Mouse (Mus musculus): ENCODE results near the gene Klhdc9. TPM values are rescaled to one million over a fixed set of nuclear protein-coding genes. Genes with fewer than 3 reads are reported as not detected.

Gene Klhdc9
- polyA plus RNA-seq (2015; fragmentation: Nextera tagmentation; extraction: Ambion mirVana): 0.48 and 0.82 TPM in 2 replicates

DNA sequence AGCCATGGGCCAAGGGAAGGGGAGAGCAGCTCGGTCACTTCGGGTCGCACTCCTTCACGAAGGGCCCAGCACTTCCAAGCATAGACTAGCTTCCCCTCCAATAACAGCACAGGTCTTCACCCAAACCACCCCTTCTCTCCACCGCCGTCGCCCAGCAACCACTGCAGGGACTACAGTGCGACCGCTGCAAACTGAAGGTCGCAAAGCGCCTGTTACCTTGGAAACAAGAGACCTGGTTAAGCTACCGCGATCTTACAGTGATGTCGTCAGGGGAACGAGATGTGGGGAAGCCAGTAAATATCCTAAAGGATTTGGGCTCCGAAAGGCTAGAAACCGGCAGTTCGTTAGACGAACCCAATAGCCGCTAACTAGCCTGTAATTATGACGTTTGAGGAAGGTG is at the start of gene Klhdc9:
Klhdc9 (minus strand) TSS at position 143 of the 400 bp plus-strand sequence.
- peak within 1 kb of the TSS; percentile 50; the same call in 1 of the 2 replicates for H3K27ac ChIP-seq (ENCODE audit: low read depth, low read length)
- H3K36me3 ChIP-seq (ENCODE audit: control insufficient read depth, insufficient read depth): peaks cover 19% of the 10 kb centered on the region
- peaks cover 6% of the 10 kb centered on the region; the same call in 1 of the 2 replicates for H3K4me1 ChIP-seq (replicated peaks; ENCODE audit: control insufficient read depth, insufficient read depth, low read length)
- WGBS: 3% methylated on average over 21 of the region's 21 CpGs
- no peak for TF ChIP-seq CTCF (IDR thresholded peaks at IDR 0.05; ENCODE audit: low read depth)
- ATAC-seq: peak; percentile 93
- peak within 1 kb of the TSS; percentile 54 for H3K4me3 ChIP-seq (ENCODE audit: low read depth, low read length)
- H3K9me3 ChIP-seq (ENCODE audit: control insufficient read depth): no peaks in the 10 kb centered on the region
- H3K9ac ChIP-seq (ENCODE audit: low read depth, low read length): peak within 1 kb of the TSS; percentile 45; the same call in 1 of the 2 replicates
- H3K4me2 ChIP-seq (replicated peaks; ENCODE audit: low read depth): peak within 1 kb of the TSS; percentile 79
- no peaks in the 10 kb centered on the region for H3K27me3 ChIP-seq (replicated peaks; ENCODE audit: control insufficient read depth, insufficient read depth, low read length)

DNA sequence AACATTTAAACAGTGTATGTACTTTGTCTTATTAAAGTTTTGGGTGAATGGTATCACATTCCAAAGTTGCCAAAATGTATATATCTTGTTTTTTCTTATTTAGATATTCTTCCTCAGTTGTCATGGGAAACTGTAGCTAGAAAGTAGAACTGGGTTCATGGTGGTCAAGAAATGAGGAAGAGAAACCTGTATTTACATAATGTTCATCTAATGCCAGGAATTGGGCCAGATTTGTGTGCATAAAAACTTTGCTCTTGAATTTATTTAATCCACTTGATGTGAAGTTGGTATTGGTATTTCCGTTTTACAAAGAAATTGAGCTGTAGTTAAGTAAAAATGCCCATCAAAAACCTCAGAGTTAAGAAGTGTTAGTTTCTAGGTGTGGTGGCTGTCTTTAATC is 49.6 kb upstream of the Klhdc9 start:
- Histone ChIP-seq H3K27me3 (replicated peaks; ENCODE audit: control insufficient read depth, insufficient read depth, low read length) (0 out of 2 replicates have a peak, but pooled peaks cover 6% of the 10 kb centered on the region), H3K4me1 (replicated peaks; ENCODE audit: control insufficient read depth, insufficient read depth, low read length) (no peaks in the 10 kb centered on the region), H3K4me3 (ENCODE audit: low read depth, low read length) (no peak overlapping the region), H3K9me3 (ENCODE audit: control insufficient read depth) (no peaks in the 10 kb centered on the region), H3K27ac (ENCODE audit: low read depth, low read length) (no peak overlapping the region), H3K4me2 (replicated peaks; ENCODE audit: low read depth) (no peak overlapping the region), H3K36me3 (ENCODE audit: control insufficient read depth, insufficient read depth) (peaks cover 1% of the 10 kb centered on the region; the same call in 1 of the 2 replicates), H3K9ac (ENCODE audit: low read depth, low read length) (no peak overlapping the region)
- no peak for TF ChIP-seq CTCF (IDR thresholded peaks at IDR 0.05; ENCODE audit: low read depth)
- 95% methylated on average over 1 of the region's 1 CpGs for WGBS
- ATAC-seq: no peak

DNA sequence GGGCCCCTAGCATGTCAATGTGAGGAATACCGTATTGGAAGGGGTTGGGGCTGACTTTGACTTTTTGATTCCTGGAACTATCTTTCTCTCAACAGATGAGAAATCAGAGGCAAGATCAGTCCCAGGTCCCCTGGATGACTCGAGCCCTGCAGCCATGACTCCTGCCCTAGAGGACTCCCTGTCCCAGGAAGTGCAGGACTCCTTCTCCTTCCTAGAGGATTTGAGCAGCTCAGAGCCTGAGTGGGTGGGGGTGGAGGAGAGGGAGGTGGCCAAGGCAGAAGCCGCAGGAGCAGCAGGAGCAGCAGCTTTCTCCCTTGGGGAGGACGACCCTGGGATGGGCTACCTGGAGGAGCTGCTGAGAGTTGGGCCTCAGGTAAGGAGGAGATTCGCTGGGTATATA is 46.7 kb upstream of the Klhdc9 start:
- H3K4me1 ChIP-seq (replicated peaks; ENCODE audit: control insufficient read depth, insufficient read depth, low read length): no peaks in the 10 kb centered on the region
- no peaks in the 10 kb centered on the region for H3K9me3 ChIP-seq (ENCODE audit: control insufficient read depth)
- WGBS: 74% methylated on average over 5 of the region's 5 CpGs
- ATAC-seq: no peak
- no peak overlapping the region for H3K4me2 ChIP-seq (replicated peaks; ENCODE audit: low read depth)
- no peak overlapping the region for H3K4me3 ChIP-seq (ENCODE audit: low read depth, low read length)
- H3K27me3 ChIP-seq (replicated peaks; ENCODE audit: control insufficient read depth, insufficient read depth, low read length): 0 out of 2 replicates have a peak, but pooled peaks cover 6% of the 10 kb centered on the region
- no peaks in the 10 kb centered on the region for H3K36me3 ChIP-seq (ENCODE audit: control insufficient read depth, insufficient read depth)
- TF ChIP-seq CTCF (IDR thresholded peaks at IDR 0.05; ENCODE audit: low read depth): no peak
- no peak overlapping the region for H3K9ac ChIP-seq (ENCODE audit: low read depth, low read length)
- no peak overlapping the region for H3K27ac ChIP-seq (ENCODE audit: low read depth, low read length)

DNA sequence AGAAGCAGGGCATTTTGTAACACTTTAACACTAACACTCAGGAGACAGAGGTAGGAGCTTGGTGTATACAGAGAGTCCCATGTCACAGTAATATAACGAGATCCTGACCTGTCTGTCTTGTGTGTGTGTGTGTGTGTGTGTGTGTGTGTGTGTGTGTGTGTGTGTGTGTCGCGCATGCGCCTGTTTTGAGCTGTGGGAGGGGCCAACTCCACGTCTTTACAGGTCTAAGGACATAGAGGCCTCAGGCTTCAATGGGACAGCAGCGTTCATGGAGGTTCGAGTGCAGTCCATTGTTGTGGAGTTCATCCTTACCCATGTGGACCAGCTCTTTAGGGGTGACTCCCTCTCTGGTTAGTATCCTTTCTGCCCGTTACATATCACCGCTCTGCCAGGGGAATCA is 42.4 kb upstream of the Klhdc9 start:
- no peaks in the 10 kb centered on the region for H3K4me1 ChIP-seq (replicated peaks; ENCODE audit: control insufficient read depth, insufficient read depth, low read length)
- no peak overlapping the region for H3K9ac ChIP-seq (ENCODE audit: low read depth, low read length)
- H3K4me3 ChIP-seq (ENCODE audit: low read depth, low read length): no peak overlapping the region
- no peak for TF ChIP-seq CTCF (IDR thresholded peaks at IDR 0.05; ENCODE audit: low read depth)
- WGBS: 87% methylated on average over 9 of the region's 9 CpGs
- H3K27ac ChIP-seq (ENCODE audit: low read depth, low read length): no peak overlapping the region
- H3K36me3 ChIP-seq (ENCODE audit: control insufficient read depth, insufficient read depth): no peaks in the 10 kb centered on the region
- no peak overlapping the region for H3K4me2 ChIP-seq (replicated peaks; ENCODE audit: low read depth)
- H3K27me3 ChIP-seq (replicated peaks; ENCODE audit: control insufficient read depth, insufficient read depth, low read length): no peaks in the 10 kb centered on the region
- H3K9me3 ChIP-seq (ENCODE audit: control insufficient read depth): no peaks in the 10 kb centered on the region
- ATAC-seq: no peak

DNA sequence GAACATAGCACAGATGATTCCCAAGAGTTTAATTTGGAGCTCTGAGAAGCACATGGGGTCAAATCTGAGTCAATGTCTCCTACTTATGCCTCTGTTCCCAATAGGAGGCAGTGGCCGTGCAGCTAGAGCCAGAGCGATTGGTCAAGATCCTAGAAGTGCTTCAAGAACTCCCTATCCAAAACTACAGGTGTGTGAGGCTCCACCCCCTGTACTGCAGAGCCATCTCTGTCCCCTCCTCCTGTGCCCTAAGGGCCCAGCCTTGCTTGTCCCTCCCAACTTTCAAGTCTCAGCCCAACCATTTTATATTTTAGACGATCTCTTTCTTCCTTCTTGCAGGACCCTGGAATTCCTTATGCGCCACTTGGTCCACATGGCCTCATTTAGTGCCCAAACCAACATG is 41.2 kb upstream of the Klhdc9 start:
- H3K36me3 ChIP-seq (ENCODE audit: control insufficient read depth, insufficient read depth): no peaks in the 10 kb centered on the region
- no peaks in the 10 kb centered on the region for H3K4me1 ChIP-seq (replicated peaks; ENCODE audit: control insufficient read depth, insufficient read depth, low read length)
- ATAC-seq: no peak
- H3K27ac ChIP-seq (ENCODE audit: low read depth, low read length): no peak overlapping the region
- H3K9ac ChIP-seq (ENCODE audit: low read depth, low read length): no peak overlapping the region
- H3K9me3 ChIP-seq (ENCODE audit: control insufficient read depth): no peaks in the 10 kb centered on the region
- H3K27me3 ChIP-seq (replicated peaks; ENCODE audit: control insufficient read depth, insufficient read depth, low read length): no peaks in the 10 kb centered on the region
- no peak overlapping the region for H3K4me3 ChIP-seq (ENCODE audit: low read depth, low read length)
- 82% methylated on average over 4 of the region's 4 CpGs for WGBS
- no peak for TF ChIP-seq CTCF (IDR thresholded peaks at IDR 0.05; ENCODE audit: low read depth)
- no peak overlapping the region for H3K4me2 ChIP-seq (replicated peaks; ENCODE audit: low read depth)

DNA sequence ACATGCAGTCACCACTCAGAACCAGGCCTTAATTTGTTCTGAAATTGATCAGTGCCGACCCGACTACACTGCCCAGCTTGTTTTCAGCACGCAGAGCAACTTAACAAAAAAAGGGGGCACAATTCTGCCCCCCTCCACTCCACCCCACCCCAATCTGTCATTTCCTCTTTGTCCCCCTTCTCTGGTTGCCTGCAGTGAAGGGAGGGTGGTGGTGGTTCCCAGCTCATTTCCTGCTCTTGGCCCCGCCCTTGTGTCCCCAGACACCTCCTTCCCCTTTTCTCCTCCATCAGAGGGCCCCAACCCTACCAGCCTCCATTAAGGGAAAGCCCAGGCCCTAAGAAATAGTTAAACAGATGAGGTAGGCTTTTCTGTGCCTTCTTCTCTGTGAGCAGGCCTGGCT is 29.5 kb upstream of the Klhdc9 start:
- no peaks in the 10 kb centered on the region for H3K36me3 ChIP-seq (ENCODE audit: control insufficient read depth, insufficient read depth)
- no peak overlapping the region for H3K9ac ChIP-seq (ENCODE audit: low read depth, low read length)
- no peaks in the 10 kb centered on the region for H3K9me3 ChIP-seq (ENCODE audit: control insufficient read depth)
- H3K4me3 ChIP-seq (ENCODE audit: low read depth, low read length): no peak overlapping the region
- H3K27ac ChIP-seq (ENCODE audit: low read depth, low read length): no peak overlapping the region; the same call in 1 of the 2 replicates
- 0 out of 2 replicates have a peak, but pooled peaks have one; percentile 42 for ATAC-seq
- 58% methylated on average over 4 of the region's 4 CpGs for WGBS
- no peaks in the 10 kb centered on the region for H3K4me1 ChIP-seq (replicated peaks; ENCODE audit: control insufficient read depth, insufficient read depth, low read length)
- H3K27me3 ChIP-seq (replicated peaks; ENCODE audit: control insufficient read depth, insufficient read depth, low read length): no peaks in the 10 kb centered on the region
- H3K4me2 ChIP-seq (replicated peaks; ENCODE audit: low read depth): no peak overlapping the region
- TF ChIP-seq CTCF (IDR thresholded peaks at IDR 0.05; ENCODE audit: low read depth): no peak

Data from intestine, postnatal 0 days (tissue).